Mouse (Mus musculus) kidney, embryonic 14.5 days (tissue): Measurements from ENCODE around the gene Pibf1. TPM values are rescaled to one million over a fixed set of nuclear protein-coding genes. Genes with fewer than 3 reads are reported as not detected.

ENCODE experiments used
- ATAC-seq: fragments of 200-750 bp; cut with Nextera tagmentation; 2 replicates; pipeline ENCODE4 v1.8.0; 2017; ENCODE audit warnings: moderate number of reproducible peaks, mild to moderate bottlenecking, moderate TSS enrichment, moderate library complexity; ENCODE audit not compliant: low FRiP score, low TSS enrichment
- H3K27ac ChIP-seq: fragments of 300-500 bp; sonication (generic); 2 replicates; pipeline ENCODE4 v1.5.1; 2014; ENCODE audit warnings: low read depth, mild to moderate bottlenecking, low read length, moderate library complexity, mixed read lengths
- H3K27me3 ChIP-seq: fragments of 300-500 bp; sonication (generic); 2 replicates; pipeline ENCODE4 v1.6.1; 2014; ENCODE audit warnings: mild to moderate bottlenecking, low read length; ENCODE audit not compliant: control insufficient read depth, insufficient read depth
- H3K36me3 ChIP-seq: fragments of 300-500 bp; sonication (generic); 2 replicates; pipeline ENCODE4 v1.6.1; 2014; ENCODE audit warnings: low read length, mixed read lengths; ENCODE audit not compliant: control insufficient read depth, insufficient read depth
- H3K4me1 ChIP-seq: fragments of 300-500 bp; sonication (generic); 2 replicates; pipeline ENCODE4 v1.6.1; 2014; ENCODE audit warnings: low read length, mixed read lengths; ENCODE audit not compliant: control insufficient read depth, insufficient read depth
- H3K4me2 ChIP-seq: fragments of 300-500 bp; sonication (generic); replicated peaks from 2 replicates; pipeline ENCODE4 v1.6.1; 2014; ENCODE audit warnings: low read depth, mild to moderate bottlenecking, low read length
- H3K4me3 ChIP-seq: fragments of 300-500 bp; sonication (generic); 2 replicates; pipeline ENCODE4 v1.5.1; 2014; ENCODE audit warnings: mild to moderate bottlenecking, low read length
- H3K9ac ChIP-seq: fragments of 300-500 bp; sonication (generic); 2 replicates; pipeline ENCODE4 v1.6.1; 2014; ENCODE audit warnings: low read depth, mild to moderate bottlenecking, low read length, moderate library complexity
- H3K9me3 ChIP-seq: fragments of 300-500 bp; sonication (generic); 2 replicates; pipeline ENCODE4 v1.6.1; 2016; ENCODE audit warnings: low read length; ENCODE audit not compliant: control insufficient read depth
- WGBS: fragments of 180-500 bp; shearing (Covaris S2); extraction: QIAGEN DNeasy Blood & Tissue Kit; methylation state at CpG from one replicate; pipeline ENCODE4 v1.1.7; 2014; 5-methylcytosine and 5-hydroxymethylcytosine counted together
- polyA plus RNA-seq: library from polyadenylated mRNA; unstranded; fragments of >200 nt; fragmentation: Nextera tagmentation; extraction: Ambion mirVana; gene quantifications from 2 replicates; pipeline ENCODE4 v1.2.1, GENCODE M21; 2014

Pibf1 gene
- polyA plus RNA-seq, 1 experiment from 2014 or later, result 24.9 TPM

DNA sequence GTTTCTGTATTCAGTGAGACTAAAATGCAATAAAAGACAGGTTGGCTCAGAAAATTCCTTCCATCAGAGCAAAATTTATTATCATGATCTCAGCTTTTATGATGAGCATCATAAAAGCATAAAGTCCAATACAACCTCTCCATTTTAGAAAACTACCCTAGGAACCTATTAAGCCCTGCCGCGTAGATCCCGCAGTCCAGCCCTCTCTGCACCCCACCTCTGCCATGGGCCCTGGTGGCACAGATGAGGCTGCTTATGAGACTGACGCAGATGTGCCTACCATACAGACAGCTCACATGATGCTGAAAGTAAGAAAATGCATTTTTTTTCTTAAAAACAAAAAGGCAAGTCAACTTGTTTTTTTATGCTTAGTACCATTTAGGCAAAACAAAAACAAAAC is 126.7 kb downstream of the Pibf1 start:
- H3K4me1 ChIP-seq, result no peaks in the 10 kb centered on the region
- ATAC-seq, result no peak
- H3K27ac ChIP-seq, result no peak overlapping the region
- over 99% methylated on average over 4 of the region's 4 CpGs for WGBS
- H3K9me3 ChIP-seq, result no peaks in the 10 kb centered on the region
- H3K4me3 ChIP-seq, result no peak overlapping the region
- no peak overlapping the region for H3K9ac ChIP-seq
- no peaks in the 10 kb centered on the region for H3K36me3 ChIP-seq
- no peaks in the 10 kb centered on the region for H3K27me3 ChIP-seq
- H3K4me2 ChIP-seq, result no peak overlapping the region

- H3K9me3 ChIP-seq, result no peaks in the 10 kb centered on the region
- ATAC-seq, result no peak
- 89% methylated on average over 11 of the region's 11 CpGs for WGBS
Observed at GRCm38 (mm10) chr14:99229071-99229780, 130.0 kb downstream of the Pibf1 start.

GRCm38 (mm10) chr14:99233056-99233455 is 133.8 kb downstream of the Pibf1 start:
- H3K9me3 ChIP-seq, result no peaks in the 10 kb centered on the region
- H3K4me3 ChIP-seq, result no peak overlapping the region
- no peaks in the 10 kb centered on the region; the same call in 1 of the 2 replicates for H3K36me3 ChIP-seq
- H3K27ac ChIP-seq, result no peak overlapping the region
- H3K4me1 ChIP-seq, result no peaks in the 10 kb centered on the region
- no peak for ATAC-seq
- no peaks in the 10 kb centered on the region for H3K27me3 ChIP-seq
- H3K4me2 ChIP-seq, result no peak overlapping the region
- H3K9ac ChIP-seq, result no peak overlapping the region
- WGBS, result 94% methylated on average over 3 of the region's 3 CpGs

More at GRCm38 (mm10) chr14:99229071-99229780, 130.0 kb downstream of the Pibf1 start:
- Histone ChIP-seq H3K27me3 (no peaks in the 10 kb centered on the region), H3K4me3 (no peak overlapping the region), H3K4me1 (no peaks in the 10 kb centered on the region), H3K27ac (no peak overlapping the region), H3K4me2 (no peak overlapping the region), H3K36me3 (no peaks in the 10 kb centered on the region; the same call in 1 of the 2 replicates), H3K9ac (no peak overlapping the region)

- no peak overlapping the region for H3K4me2 ChIP-seq
- H3K9me3 ChIP-seq, result no peaks in the 10 kb centered on the region
- no peak overlapping the region for H3K4me3 ChIP-seq
- no peak for ATAC-seq
- 79% methylated on average over 5 of the region's 5 CpGs for WGBS
- H3K36me3 ChIP-seq, result no peaks in the 10 kb centered on the region; the same call in 1 of the 2 replicates
- H3K9ac ChIP-seq, result no peak overlapping the region
- no peak overlapping the region for H3K27ac ChIP-seq
- H3K4me1 ChIP-seq, result no peaks in the 10 kb centered on the region
- no peaks in the 10 kb centered on the region for H3K27me3 ChIP-seq
Observed at GRCm38 (mm10) chr14:99237115-99237514, 137.9 kb downstream of the Pibf1 start.

GRCm38 (mm10) chr14:99240563-99240962 is 141.3 kb downstream of the Pibf1 start:
- Histone ChIP-seq H3K27me3 (no peaks in the 10 kb centered on the region), H3K4me1 (no peaks in the 10 kb centered on the region), H3K27ac (no peak overlapping the region), H3K4me3 (no peak overlapping the region), H3K36me3 (peaks cover 6% of the 10 kb centered on the region; the same call in 1 of the 2 replicates), H3K9ac (no peak overlapping the region), H3K9me3 (no peaks in the 10 kb centered on the region), H3K4me2 (no peak overlapping the region)
- no peak for ATAC-seq
- WGBS, result 89% methylated on average over 11 of the region's 11 CpGs

GRCm38 (mm10) chr14:99244508-99244907 is 145.3 kb downstream of the Pibf1 start:
- no peak overlapping the region for H3K27ac ChIP-seq
- no peaks in the 10 kb centered on the region for H3K4me1 ChIP-seq
- peaks cover 6% of the 10 kb centered on the region; the same call in 1 of the 2 replicates for H3K36me3 ChIP-seq
- H3K27me3 ChIP-seq, result no peaks in the 10 kb centered on the region
- H3K9ac ChIP-seq, result no peak overlapping the region
- no peak overlapping the region for H3K4me2 ChIP-seq
- no peak overlapping the region for H3K4me3 ChIP-seq
- no peak for ATAC-seq
- no peaks in the 10 kb centered on the region for H3K9me3 ChIP-seq
- WGBS, result 79% methylated on average over 3 of the region's 3 CpGs

DNA sequence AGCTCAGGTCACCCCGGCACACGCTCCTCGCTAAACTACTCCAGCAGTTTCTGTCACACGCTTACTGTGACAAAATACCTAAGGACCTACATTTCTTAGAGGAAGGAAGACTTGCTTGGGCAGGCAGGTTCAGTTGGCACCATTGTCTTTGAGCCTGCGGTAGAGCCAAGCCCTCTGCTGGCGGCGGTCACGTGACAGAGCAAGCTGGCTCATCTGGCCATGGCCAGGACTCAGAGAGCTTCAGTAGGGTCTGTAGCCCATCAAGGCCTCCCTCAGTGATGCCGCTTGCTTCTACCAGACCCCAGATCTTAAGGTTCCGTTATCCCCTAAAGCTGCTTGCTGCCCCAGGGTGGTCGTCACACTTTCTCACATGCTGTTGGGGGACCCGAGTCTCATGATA is 162.8 kb downstream of the Pibf1 start:
- ATAC-seq, result no peak
- Histone ChIP-seq H3K27me3 (no peaks in the 10 kb centered on the region), H3K4me3 (no peak overlapping the region), H3K36me3 (no peaks in the 10 kb centered on the region), H3K9ac (no peak overlapping the region), H3K4me1 (no peaks in the 10 kb centered on the region), H3K9me3 (no peaks in the 10 kb centered on the region), H3K4me2 (no peak overlapping the region), H3K27ac (no peak overlapping the region)
- WGBS, result 97% methylated on average over 12 of the region's 12 CpGs

DNA sequence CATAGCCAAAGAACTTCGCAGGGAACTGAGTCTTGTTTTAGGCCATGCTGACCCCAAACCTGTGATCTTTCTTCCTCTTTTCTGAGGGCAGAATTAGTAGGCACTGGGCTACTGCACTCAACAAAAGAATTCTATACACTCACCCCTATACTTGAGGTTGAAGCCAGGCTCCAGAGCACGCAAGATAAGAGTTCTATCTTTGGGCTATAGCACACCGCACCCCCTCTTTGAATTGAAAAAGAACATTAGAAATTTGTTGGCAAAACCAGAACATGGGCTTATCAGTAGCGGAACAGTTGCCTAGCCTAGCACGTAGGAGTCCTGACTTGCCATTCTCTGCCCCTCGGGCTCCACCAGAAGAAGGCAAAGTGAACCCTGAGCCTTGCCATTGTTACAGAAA is 164.6 kb downstream of the Pibf1 start:
- no peak overlapping the region for H3K4me3 ChIP-seq
- no peak for ATAC-seq
- no peak overlapping the region for H3K4me2 ChIP-seq
- no peaks in the 10 kb centered on the region for H3K36me3 ChIP-seq
- H3K27me3 ChIP-seq, result no peaks in the 10 kb centered on the region
- no peaks in the 10 kb centered on the region for H3K4me1 ChIP-seq
- 94% methylated on average over 6 of the region's 6 CpGs for WGBS
- no peak overlapping the region for H3K27ac ChIP-seq
- H3K9ac ChIP-seq, result no peak overlapping the region
- no peaks in the 10 kb centered on the region for H3K9me3 ChIP-seq

GRCm38 (mm10) chr14:99265791-99266190 is 166.6 kb downstream of the Pibf1 start:
- Histone ChIP-seq H3K9ac (no peak overlapping the region), H3K27ac (no peak overlapping the region), H3K36me3 (no peaks in the 10 kb centered on the region)

More at GRCm38 (mm10) chr14:99265791-99266190, 166.6 kb downstream of the Pibf1 start:
- WGBS, result 91% methylated on average over 14 of the region's 14 CpGs
- no peak for ATAC-seq
- no peaks in the 10 kb centered on the region for H3K27me3 ChIP-seq
- H3K9me3 ChIP-seq, result no peaks in the 10 kb centered on the region
- H3K4me3 ChIP-seq, result no peak overlapping the region
- H3K4me2 ChIP-seq, result no peak overlapping the region
- H3K4me1 ChIP-seq, result no peaks in the 10 kb centered on the region
